Mouse (Mus musculus) cerebellum, adult 2 months (tissue): ENCODE measurements around the gene Cabp2.

Source experiments
- CTCF ChIP-seq: fragments of 200-500 bp; IDR thresholded peaks from 2 replicates; pipeline ENCODE4 v1.5.1; 2011; ENCODE audit warnings: low read depth, mild to moderate bottlenecking, control low read depth, low read length, moderate library complexity, borderline replicate concordance; ENCODE audit not compliant: insufficient read depth
- POLR2A ChIP-seq: fragments of 200-500 bp; IDR thresholded peaks from 2 replicates; pipeline ENCODE4 v1.6.1; 2011; ENCODE audit warnings: low read length, control low read depth, borderline replicate concordance; ENCODE audit not compliant: insufficient read depth

- TF ChIP-seq POLR2A (no peak), CTCF (no peak)
These were observed 48.1 kb upstream of the Cabp2 start for GRCm38 (mm10) chr19:4033298-4033697.
